Mouse (Mus musculus) NIH3T3 (cell line): ENCODE results near the gene Gm42906.

ENCODE experiments used
- DNase-seq: peaks from one replicate; pipeline ENCODE4 v3.0.0-alpha.2; 2012; ENCODE audit warnings: low read depth

The Gm42906 gene

GRCm38 (mm10) chr5:151061942-151062341, 366.0 kb downstream of the Gm42906 start:
- DNase-seq: no peak

- no peak for DNase-seq
These were observed 367.5 kb downstream of the Gm42906 start for GRCm38 (mm10) chr5:151060476-151060875.

- DNase-seq: peak; percentile 8
These were observed 368.2 kb downstream of the Gm42906 start for GRCm38 (mm10) chr5:151059772-151060171.

GRCm38 (mm10) chr5:151059352-151059751, 368.6 kb downstream of the Gm42906 start:
- no peak for DNase-seq

GRCm38 (mm10) chr5:151057716-151058115, 370.2 kb downstream of the Gm42906 start:
- no peak for DNase-seq

- DNase-seq: no peak
These were observed 371.1 kb downstream of the Gm42906 start for GRCm38 (mm10) chr5:151056920-151057294.

GRCm38 (mm10) chr5:151056255-151056919, 371.6 kb downstream of the Gm42906 start:
- DNase-seq: no peak

GRCm38 (mm10) chr5:151055426-151056090, 372.4 kb downstream of the Gm42906 start:
- DNase-seq: peak; percentile 13

GRCm38 (mm10) chr5:151054743-151055114, 373.2 kb downstream of the Gm42906 start:
- no peak for DNase-seq

- peak; percentile 75 for DNase-seq
These were observed 373.7 kb downstream of the Gm42906 start for GRCm38 (mm10) chr5:151054100-151054742.

- no peak for DNase-seq
These were observed 374.8 kb downstream of the Gm42906 start for GRCm38 (mm10) chr5:151053190-151053589.

GRCm38 (mm10) chr5:151052331-151052730, 375.6 kb downstream of the Gm42906 start:
- DNase-seq: no peak

GRCm38 (mm10) chr5:151047488-151047887, 380.5 kb downstream of the Gm42906 start:
- DNase-seq: no peak

GRCm38 (mm10) chr5:151046917-151047316, 381.0 kb downstream of the Gm42906 start:
- peak; percentile 16 for DNase-seq

GRCm38 (mm10) chr5:151046131-151046530, 381.8 kb downstream of the Gm42906 start:
- DNase-seq: no peak

- DNase-seq: no peak
These were observed 385.1 kb downstream of the Gm42906 start for GRCm38 (mm10) chr5:151042911-151043310.

- no peak for DNase-seq
These were observed 390.1 kb downstream of the Gm42906 start for GRCm38 (mm10) chr5:151037871-151038270.

- no peak for DNase-seq
These were observed 393.0 kb downstream of the Gm42906 start for GRCm38 (mm10) chr5:151034715-151035512.

GRCm38 (mm10) chr5:151028906-151029305, 399.1 kb downstream of the Gm42906 start:
- DNase-seq: no peak

- DNase-seq: no peak
These were observed 400.8 kb downstream of the Gm42906 start for GRCm38 (mm10) chr5:151027171-151027570.

- DNase-seq: no peak
These were observed 401.9 kb downstream of the Gm42906 start for GRCm38 (mm10) chr5:151026069-151026468.

- no peak for DNase-seq
These were observed 403.5 kb downstream of the Gm42906 start for GRCm38 (mm10) chr5:151024483-151024882.
